Mouse (Mus musculus): ENCODE results near the gene Dnaic1. TPM values are rescaled to one million over a fixed set of nuclear protein-coding genes. Genes with fewer than 3 reads are reported as not detected.

Gene Dnaic1
- total RNA-seq, 1 experiment, result 1.7 TPM

DNA sequence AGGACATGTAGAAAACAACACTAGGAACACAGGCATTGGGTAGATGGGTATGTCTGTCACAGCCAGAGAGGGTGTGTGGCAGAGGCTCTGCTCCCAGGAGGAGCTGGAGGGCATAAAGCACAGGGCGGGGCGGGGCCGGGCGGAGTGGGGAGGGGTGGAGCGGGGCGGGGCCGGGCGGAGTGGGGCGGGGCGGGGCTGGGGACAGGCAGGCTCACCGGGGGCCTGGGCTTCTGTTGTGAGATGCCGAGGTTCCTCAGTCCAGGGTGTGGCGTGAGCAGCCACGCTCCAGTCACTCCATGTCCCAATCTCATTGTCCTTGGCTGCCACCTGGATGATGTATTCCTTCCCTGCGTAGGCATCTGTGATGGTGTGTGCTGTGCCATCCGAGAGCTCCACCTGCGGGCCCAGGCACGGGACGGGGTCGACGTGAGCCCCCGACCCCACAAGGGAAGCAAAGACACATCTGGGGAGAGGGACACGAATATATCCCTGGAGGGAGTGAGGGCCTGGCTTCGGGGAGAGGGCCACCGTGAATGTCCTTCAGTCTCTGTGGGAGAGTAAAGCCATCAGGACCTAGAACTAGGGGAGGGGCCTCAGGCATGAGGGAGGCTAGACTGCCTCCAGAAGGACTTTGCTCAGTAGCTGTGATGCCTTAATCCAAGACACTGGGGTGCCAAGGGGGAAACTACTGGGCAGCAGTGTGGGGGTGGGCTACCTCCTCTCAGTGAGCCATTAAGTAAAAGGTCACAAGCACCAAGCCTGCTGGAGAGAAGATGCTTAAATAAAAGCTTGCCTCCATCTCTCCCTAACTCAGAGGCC lies 89.2 kb downstream of the Dnaic1 start:
- H3K4me3 ChIP-seq (ENCODE audit: insufficient read depth in 1 of 2, low read depth in 1 of 2, low read length in 2 of 2, poor library complexity in 1 of 2, severe bottlenecking in 1 of 2), result 0 out of 4 replicates have a peak overlapping the region, but pooled peaks of 1 of the 2 experiments have one; percentile 5
- no peak overlapping the region for H3K27ac ChIP-seq (ENCODE audit: insufficient read depth, low read depth, low read length, poor library complexity, severe bottlenecking)
- no peaks in the 10 kb centered on the region; the same call in none of the 2 replicates for H3K36me3 ChIP-seq (ENCODE audit: control insufficient read depth, insufficient read depth, low read length, poor library complexity, severe bottlenecking)
- TF ChIP-seq ZC3H11A (IDR thresholded peaks at IDR 0.05; ENCODE audit: borderline replicate concordance, low read depth, low read length) (no peak), CHD2 (IDR thresholded peaks at IDR 0.05; ENCODE audit: low read depth, low read length) (no peak)
- peaks cover 2 to 28% of the 10 kb centered on the region in 2 experiments; a peak in 2 of 4 replicates for H3K4me1 ChIP-seq (ENCODE audit: control insufficient read depth in 2 of 2, insufficient read depth in 2 of 2, low read length in 2 of 2, poor library complexity in 1 of 2)
- no peak overlapping the region for H3K9ac ChIP-seq (ENCODE audit: insufficient read depth, low read depth, low read length, poor library complexity, severe bottlenecking)
- H3K9me3 ChIP-seq (ENCODE audit: control insufficient read depth, insufficient read depth, low read depth, low read length), result no peaks in the 10 kb centered on the region
- in situ Hi-C loops (cut with MboI; ENCODE audit: low sequenced_read_pairs in 2 of 2, unreplicated experiment in 2 of 2), result no loop called here
- DNase-seq (ENCODE audit: low read depth, low spot score), result no peak

DNA sequence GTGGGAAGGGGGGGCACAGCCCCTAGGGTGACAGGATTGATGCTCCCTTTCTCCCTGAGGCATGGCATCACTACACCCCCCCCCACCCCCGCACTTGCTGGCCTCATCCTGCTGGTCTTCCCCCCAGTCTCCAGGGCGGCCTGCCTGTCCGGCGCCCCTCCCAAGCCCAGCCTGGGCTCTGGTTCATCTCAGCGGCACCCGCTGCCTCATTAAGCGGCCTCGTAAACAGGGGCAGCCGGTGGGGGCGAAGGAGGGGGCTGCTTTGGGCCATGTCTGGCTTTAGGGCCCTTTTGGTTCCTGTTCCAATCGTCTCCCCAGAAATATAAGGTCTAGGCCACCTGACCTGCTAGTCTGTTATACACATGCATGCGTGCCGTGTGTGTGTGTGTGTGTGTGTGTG lies 90.0 kb downstream of the Dnaic1 start:
- H3K4me3 ChIP-seq (ENCODE audit: insufficient read depth in 1 of 2, low read depth in 1 of 2, low read length in 2 of 2, poor library complexity in 1 of 2, severe bottlenecking in 1 of 2), result no peak overlapping the region
- peaks cover 2 to 33% of the 10 kb centered on the region in 2 experiments; a peak in 3 of 4 replicates for H3K4me1 ChIP-seq (ENCODE audit: control insufficient read depth in 2 of 2, insufficient read depth in 2 of 2, low read length in 2 of 2, poor library complexity in 1 of 2)
- no peak overlapping the region for H3K27ac ChIP-seq (ENCODE audit: insufficient read depth, low read depth, low read length, poor library complexity, severe bottlenecking)
- H3K9ac ChIP-seq (ENCODE audit: insufficient read depth, low read depth, low read length, poor library complexity, severe bottlenecking), result no peak overlapping the region
- H3K9me3 ChIP-seq (ENCODE audit: control insufficient read depth, insufficient read depth, low read depth, low read length), result no peaks in the 10 kb centered on the region
- in situ Hi-C loops (cut with MboI; ENCODE audit: low sequenced_read_pairs in 2 of 2, unreplicated experiment in 2 of 2), result no loop called here
- DNase-seq (ENCODE audit: low read depth, low spot score), result no peak
- TF ChIP-seq ZC3H11A (IDR thresholded peaks at IDR 0.05; ENCODE audit: borderline replicate concordance, low read depth, low read length), result no peak
- no peak for TF ChIP-seq CHD2 (IDR thresholded peaks at IDR 0.05; ENCODE audit: low read depth, low read length)
- no peak for TF ChIP-seq HCFC1 (IDR thresholded peaks at IDR 0.05; ENCODE audit: borderline replicate concordance, insufficient read depth, low read length)
- TF ChIP-seq MAFK (IDR thresholded peaks at IDR 0.05; ENCODE audit: insufficient read depth, low read depth, low read length), result no peak
- TF ChIP-seq ZNF384 (IDR thresholded peaks at IDR 0.05; ENCODE audit: low read depth, low read length), result no peak
- H3K36me3 ChIP-seq (ENCODE audit: control insufficient read depth, insufficient read depth, low read length, poor library complexity, severe bottlenecking), result no peaks in the 10 kb centered on the region; the same call in none of the 2 replicates

DNA sequence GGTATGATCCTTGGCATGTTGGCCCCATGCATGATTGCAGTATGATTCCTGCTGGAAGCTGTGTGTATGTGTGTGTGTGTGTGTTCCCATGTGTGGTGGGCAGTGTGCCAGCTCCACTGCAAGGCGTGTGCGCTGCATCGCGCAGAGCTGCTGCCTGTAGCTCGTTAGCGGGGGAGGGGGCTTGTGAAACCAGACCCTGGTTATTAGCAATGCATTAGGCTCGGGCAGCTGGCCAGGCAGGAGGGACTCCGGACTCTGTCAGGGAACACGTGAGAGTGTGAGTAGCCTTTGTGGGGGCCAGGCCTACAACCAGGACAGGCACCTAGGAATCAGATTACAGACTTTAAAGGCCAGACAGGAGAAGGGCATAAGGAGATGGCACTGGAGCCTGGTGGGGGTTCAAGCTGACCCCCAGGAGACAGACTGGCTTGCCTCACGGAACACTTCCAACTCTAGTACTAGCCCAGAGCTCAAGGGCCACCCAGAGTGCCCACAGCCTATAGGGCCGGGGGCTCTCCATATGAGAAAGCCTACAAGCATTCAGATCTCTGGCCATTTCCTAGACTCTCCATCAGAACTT lies 91.4 kb downstream of the Dnaic1 start:
- H3K4me3 ChIP-seq (ENCODE audit: insufficient read depth in 1 of 2, low read depth in 1 of 2, low read length in 2 of 2, poor library complexity in 1 of 2, severe bottlenecking in 1 of 2), result no peak overlapping the region
- H3K36me3 ChIP-seq (ENCODE audit: control insufficient read depth, insufficient read depth, low read length, poor library complexity, severe bottlenecking), result no peaks in the 10 kb centered on the region; the same call in none of the 2 replicates
- no peak overlapping the region for H3K9ac ChIP-seq (ENCODE audit: insufficient read depth, low read depth, low read length, poor library complexity, severe bottlenecking)
- DNase-seq (ENCODE audit: low read depth, low spot score), result no peak
- H3K9me3 ChIP-seq (ENCODE audit: control insufficient read depth, insufficient read depth, low read depth, low read length), result no peaks in the 10 kb centered on the region
- peaks cover 5 to 45% of the 10 kb centered on the region in 2 experiments; a peak in 3 of 4 replicates for H3K4me1 ChIP-seq (ENCODE audit: control insufficient read depth in 2 of 2, insufficient read depth in 2 of 2, low read length in 2 of 2, poor library complexity in 1 of 2)
- no peak overlapping the region for H3K27ac ChIP-seq (ENCODE audit: insufficient read depth, low read depth, low read length, poor library complexity, severe bottlenecking)
- TF ChIP-seq HCFC1 (IDR thresholded peaks at IDR 0.05; ENCODE audit: borderline replicate concordance, insufficient read depth, low read length) (no peak), CHD2 (IDR thresholded peaks at IDR 0.05; ENCODE audit: low read depth, low read length) (no peak), ZC3H11A (IDR thresholded peaks at IDR 0.05; ENCODE audit: borderline replicate concordance, low read depth, low read length) (no peak), MAFK (IDR thresholded peaks at IDR 0.05; ENCODE audit: insufficient read depth, low read depth, low read length) (no peak), ZNF384 (IDR thresholded peaks at IDR 0.05; ENCODE audit: low read depth, low read length) (no peak)
- in situ Hi-C loops (cut with MboI; ENCODE audit: low sequenced_read_pairs in 2 of 2, unreplicated experiment in 2 of 2), result no loop called here

DNA sequence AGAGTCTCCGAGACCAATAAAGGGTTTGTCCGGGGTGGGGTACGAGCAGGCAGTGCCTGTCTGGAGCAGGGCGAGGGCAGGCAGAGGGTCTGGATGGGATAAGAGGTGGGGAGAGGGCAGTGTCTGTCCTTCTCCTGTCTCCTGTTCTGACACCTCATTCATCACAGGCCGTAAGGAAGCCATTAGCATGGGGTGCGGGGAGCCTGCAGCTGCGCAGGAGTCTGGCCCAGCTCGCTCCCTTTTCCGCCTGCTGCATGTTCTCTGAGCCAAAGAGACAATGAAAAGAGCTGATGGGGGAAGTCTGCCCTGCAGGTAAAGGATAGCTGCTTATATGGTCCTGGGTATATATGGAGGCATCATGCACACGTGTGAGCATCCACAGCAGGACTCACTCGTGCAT lies 93.1 kb downstream of the Dnaic1 start:
- Histone ChIP-seq H3K9ac (ENCODE audit: insufficient read depth, low read depth, low read length, poor library complexity, severe bottlenecking) (no peak overlapping the region), H3K9me3 (ENCODE audit: control insufficient read depth, insufficient read depth, low read depth, low read length) (no peaks in the 10 kb centered on the region), H3K27ac (ENCODE audit: insufficient read depth, low read depth, low read length, poor library complexity, severe bottlenecking) (no peak overlapping the region), H3K4me1 (ENCODE audit: control insufficient read depth in 2 of 2, insufficient read depth in 2 of 2, low read length in 2 of 2, poor library complexity in 1 of 2) (peaks cover 5 to 46% of the 10 kb centered on the region in 2 experiments; a peak in 3 of 4 replicates), H3K4me3 (ENCODE audit: insufficient read depth in 1 of 2, low read depth in 1 of 2, low read length in 2 of 2, poor library complexity in 1 of 2, severe bottlenecking in 1 of 2) (no peak overlapping the region), H3K36me3 (ENCODE audit: control insufficient read depth, insufficient read depth, low read length, poor library complexity, severe bottlenecking) (no peaks in the 10 kb centered on the region; the same call in none of the 2 replicates)
- no peak for DNase-seq (ENCODE audit: low read depth, low spot score)
- in situ Hi-C loops (cut with MboI; ENCODE audit: low sequenced_read_pairs in 2 of 2, unreplicated experiment in 2 of 2), result no loop called here
- TF ChIP-seq CHD2 (IDR thresholded peaks at IDR 0.05; ENCODE audit: low read depth, low read length), result no peak
